Mouse (Mus musculus): ENCODE results near the gene Glrx3.

Gene Glrx3

DNA sequence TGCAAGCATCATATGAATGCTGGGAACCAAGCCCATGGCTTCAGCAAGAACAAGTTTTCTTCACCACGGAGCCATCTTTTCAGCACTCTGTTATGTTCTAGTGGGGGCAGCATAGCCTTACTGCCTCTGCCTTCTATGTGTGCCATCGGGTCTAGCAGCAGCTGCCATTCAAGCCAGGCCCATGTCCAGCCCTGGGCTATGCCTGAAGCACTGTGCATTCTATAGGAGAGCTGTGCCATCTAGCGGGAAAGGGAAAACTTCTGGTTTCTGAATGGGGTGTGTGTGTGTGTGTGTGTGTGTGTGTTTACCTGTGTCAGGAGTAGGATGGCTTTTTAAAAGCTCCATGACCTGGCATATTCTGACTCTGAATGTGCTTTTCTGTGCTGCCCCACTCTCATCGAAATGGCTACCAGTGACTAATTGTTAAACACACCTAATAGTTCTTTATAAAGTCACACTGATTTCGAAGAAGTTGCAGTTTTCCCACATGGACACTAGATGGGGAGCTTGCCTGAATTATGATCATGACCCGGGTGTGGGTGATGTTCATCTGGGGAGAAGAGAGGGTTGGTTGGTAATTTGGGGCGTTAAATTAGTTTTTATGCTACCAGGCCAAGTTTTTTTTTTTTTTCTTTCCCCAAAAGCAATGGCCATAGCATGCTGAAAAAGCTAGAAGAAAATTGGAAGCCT, 34.2 kb downstream of the Glrx3 start:
- DNase-seq (ENCODE audit: extremely low read depth, low read depth) = no peak

DNA sequence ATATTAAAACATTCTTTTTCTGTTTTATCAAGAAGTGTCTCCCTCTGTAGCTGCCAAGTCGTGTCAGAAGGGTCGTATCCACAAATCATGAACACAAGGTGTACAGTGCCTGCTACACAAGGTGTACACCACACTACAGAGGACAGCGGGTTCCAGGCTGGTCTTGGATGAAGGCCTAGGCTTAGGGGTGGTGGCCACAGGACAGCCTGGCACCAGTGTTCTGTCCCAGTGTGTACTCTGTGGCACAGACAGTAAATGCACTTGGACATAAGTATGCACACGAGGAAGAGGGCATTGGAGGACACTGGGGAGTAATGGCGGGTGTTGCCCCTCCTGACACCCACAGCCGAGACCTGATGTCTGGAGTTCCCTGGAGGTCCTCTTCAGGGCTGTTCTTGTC, 34.7 kb downstream of the Glrx3 start:
- DNase-seq (ENCODE audit: extremely low read depth, low read depth) = no peak

DNA sequence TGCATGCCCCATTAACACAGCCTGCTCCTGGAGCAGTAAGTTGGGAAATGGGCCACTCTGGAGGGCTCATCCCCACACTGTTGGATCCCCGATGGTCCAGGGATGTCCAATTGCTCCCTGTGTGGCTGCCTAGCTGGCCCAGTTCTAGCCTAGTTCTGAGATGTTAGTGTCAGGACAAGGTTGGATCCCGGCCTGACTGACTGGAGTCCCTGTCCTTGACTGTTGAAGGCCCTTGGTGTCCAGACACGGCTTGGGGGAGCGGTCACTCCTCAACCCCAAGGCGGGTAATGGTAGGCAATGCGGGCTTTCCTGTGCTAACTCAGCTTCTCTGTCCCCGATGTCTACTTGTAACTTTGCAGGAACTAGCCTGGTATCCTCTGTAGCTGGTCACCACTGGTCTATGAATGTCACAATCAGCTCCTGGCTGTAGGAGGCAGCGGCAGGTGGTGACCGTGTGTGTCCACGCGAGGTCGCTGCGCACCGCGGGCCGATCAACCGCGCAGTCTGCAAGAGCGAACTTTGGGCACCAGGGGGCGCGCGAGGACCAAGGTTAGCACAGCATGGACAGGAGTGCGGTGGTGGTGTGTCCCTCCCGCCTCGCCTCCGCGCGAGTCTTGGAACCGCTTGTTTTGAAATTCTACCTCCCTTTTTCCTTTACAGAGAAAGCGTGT, 40.7 kb downstream of the Glrx3 start:
- DNase-seq (ENCODE audit: extremely low read depth, low read depth) = peak; percentile 41

DNA sequence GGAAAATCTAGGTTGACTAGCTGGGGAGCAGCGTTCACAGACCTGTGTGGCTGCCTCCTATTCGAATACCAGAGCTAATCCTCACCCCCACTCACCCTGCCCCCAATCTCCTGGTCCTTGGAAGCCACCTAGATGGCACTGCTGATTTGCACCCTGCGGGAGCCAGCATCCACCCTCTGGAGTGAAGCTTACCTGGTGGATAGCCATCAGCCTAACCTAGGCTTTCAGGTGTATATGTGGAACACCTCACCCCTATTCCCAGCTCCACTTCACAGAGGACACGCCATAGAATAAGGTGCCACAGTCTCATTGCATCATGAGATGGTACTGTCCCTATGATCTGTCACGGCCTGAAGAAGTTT, 41.2 kb downstream of the Glrx3 start:
- DNase-seq (ENCODE audit: extremely low read depth, low read depth) = no peak

DNA sequence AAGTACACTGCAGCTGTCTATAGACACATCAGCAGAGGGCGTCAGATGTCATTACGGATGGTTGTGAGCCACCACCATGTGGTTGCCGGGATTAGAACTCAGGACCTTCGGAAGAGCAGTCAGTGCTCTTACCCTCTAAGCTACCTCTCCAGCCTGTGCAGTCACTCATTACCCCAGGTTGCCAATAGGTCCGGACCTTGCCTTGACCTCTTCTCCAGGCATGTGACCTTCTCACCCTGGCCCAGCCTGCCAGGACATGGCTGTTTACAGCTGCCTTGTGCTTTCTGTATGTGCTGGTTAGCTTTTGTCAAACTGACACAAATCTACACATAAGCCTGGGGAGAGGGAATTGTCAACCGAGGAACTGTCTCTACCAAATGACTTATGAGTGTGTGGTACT, 43.4 kb downstream of the Glrx3 start:
- DNase-seq (ENCODE audit: extremely low read depth, low read depth) = no peak

DNA sequence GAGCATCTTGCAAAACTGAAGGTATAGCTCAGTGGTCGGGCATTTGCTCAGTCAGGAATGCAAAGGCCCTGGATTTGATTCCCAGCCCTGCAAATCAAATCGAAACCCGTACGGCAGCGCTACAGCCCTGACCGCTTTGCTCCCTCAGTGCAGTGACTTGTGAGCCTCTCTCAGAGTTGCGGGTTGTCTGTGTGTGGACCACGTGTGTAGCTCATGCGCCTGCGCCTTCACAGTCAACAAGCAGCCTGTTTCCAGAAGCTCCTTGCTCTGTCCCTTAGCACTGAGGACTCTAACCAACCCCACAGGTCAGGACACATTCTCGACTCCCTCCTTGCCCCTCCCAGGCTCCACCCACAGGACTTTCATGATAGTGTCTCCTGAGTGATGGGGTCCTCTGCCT, 46.6 kb downstream of the Glrx3 start:
- DNase-seq (ENCODE audit: extremely low read depth, low read depth) = no peak

DNA sequence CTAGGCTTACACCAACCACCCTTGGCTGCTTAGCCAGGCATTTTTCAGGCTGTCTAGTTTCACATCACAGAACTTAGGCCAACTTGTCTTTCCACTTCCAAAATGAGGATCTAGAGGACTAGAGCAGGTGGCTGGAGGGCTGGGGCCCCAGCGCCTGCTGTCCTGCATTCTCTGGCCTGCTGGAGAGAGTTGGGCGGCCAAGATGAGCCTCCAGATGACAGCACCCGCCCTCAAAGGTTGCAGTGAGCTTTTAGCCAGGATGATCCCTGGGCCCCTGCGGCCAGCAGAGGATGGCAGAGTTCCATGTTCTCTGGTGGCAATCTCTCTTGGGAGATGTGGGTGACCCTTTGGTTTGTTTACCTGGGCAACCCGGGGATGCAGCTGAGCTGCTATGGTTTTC, 51.0 kb downstream of the Glrx3 start:
- no peak for DNase-seq (ENCODE audit: extremely low read depth, low read depth)

DNA sequence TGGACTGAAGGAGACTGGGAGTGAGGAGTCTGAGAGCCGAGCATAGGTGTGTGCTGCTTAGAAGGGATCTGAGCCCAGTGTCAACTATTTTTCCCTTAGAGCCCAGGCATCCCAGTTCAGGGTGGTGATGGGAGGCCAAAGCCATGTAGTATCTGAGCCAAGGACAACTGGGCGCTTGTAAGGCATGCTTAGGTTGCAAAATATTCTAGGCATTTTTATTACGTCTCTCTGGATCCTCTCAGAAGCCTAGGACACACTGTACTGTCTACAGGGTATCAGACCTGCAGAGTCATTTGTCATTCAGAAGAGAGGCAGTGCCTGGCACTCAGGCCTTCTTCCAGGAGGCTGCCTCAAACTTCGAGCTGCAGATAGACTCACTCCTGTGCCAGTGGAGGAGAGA, 53.3 kb downstream of the Glrx3 start:
- DNase-seq (ENCODE audit: extremely low read depth, low read depth) = no peak

DNA sequence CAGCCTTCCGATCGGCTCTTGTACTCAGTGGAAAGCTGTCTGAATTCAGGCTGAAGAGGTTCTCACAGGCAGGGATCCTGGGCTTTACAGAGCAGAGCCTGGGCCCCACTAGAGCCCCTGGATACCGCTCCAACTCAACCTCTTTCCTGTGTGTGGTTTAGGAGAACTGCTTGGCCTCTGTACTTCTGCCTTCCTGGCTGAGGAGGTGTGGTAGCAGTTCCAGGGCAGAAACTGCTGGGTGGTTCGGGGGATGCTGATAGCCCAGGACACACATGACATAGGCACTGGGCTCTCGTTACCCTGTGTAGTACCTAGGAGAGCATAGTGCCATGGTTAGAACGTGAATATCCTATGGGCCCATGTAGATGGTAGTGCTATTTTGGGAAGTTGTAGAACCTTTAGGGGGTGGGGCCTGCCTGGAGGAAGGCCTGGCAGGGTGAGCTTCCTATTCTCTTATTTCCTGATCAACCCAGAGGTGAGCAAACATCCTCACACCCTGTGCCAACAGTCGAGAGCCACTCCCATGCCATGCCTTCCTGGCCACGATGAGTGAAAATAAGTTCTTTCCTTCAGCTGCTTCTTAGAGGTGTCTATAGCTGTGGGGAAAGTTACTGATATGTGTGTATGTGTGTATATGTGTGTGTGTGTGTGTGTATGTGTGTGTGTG, 55.0 kb downstream of the Glrx3 start:
- no peak for DNase-seq (ENCODE audit: extremely low read depth, low read depth)

DNA sequence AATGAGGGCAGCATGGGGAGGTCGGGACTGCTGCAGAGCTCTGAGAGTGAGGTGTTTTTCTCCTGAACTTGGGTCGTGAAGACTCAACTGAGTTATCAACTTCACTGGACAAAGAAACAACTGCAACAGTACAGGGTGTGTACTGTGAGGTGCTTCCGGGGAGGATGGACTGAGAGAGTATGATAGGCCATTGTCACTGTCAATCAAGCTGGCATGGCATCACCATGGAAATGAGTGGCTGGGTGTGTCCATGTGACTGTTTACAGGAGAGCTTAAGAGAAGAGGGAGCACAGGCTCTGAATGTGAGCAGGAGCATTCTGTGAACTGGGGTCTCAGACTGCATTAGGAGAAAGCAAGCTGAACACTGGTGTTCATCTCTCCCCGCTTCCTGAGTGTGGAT, 61.3 kb downstream of the Glrx3 start:
- DNase-seq (ENCODE audit: extremely low read depth, low read depth) = no peak

DNA sequence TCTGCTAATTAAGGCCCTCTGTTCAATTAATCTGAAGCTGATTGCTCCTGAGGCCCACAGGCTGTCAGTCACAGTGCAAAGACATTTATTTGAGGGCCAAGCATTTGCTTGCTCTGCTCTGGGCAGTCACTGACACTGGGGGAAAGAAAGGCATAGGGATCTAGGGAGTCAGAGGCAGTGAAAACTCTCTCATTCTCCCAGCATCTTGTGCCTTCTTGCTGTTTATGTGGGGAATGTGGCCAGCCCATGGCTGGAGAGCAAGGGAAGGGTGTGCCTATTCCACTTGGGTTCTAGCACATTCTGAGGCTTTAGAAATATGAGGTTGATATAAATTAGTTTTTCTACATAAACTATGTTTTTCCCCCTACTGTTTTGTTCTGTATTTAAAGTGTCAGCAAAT, 80.2 kb downstream of the Glrx3 start:
- DNase-seq (ENCODE audit: extremely low read depth, low read depth) = no peak

DNA sequence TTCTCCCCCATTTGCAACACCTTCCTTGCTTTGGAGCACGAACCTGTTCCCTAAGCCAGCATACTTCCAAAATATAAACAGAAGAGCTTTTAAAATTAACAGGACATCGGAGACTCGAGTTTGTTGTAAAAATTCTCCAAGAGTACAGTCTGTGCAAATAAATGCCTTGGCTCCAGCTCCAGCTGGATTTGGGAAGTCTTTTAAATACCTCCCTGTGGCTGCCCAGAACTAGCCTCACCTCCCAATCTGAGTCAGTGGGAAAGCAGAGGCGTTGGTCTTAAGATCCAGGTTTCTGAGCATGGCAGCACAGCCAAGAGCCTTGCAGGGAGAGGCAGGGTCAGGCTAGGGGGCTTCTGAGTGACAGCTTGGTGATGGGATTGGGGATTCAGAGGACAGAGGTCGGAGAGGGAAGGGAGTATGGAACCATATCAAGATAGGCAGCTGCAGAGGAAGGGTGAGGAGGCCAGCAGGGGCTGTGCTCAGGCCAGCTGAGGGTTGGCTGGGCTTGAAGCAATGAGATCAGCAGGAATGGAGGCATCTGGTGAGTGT, 80.7 kb downstream of the Glrx3 start:
- DNase-seq (ENCODE audit: extremely low read depth, low read depth) = no peak
